ENCODE assay signal across 33 mouse cellular contexts in genomic region chr11:75074543-75074942, GRCm38 (mm10).
DNase-seq lines count a peak whose midpoint lies in the region; ATAC-seq lines count a peak whose summit lies in the region.
"Had no signal": no experiment of that assay in that cellular context is flagged by ENCODE, and none has a peak within 500 bp of the region (broad histone marks: within the 10 kb centered on the region; RNA-seq: fewer than 3 reads in every experiment).

No protein-coding gene starts in this region.

- WGBS in heart, embryonic 16.5 days: 64% methylated on average over 2 of the region's 2 CpGs
- WGBS in embryonic facial prominence, embryonic 14.5 days: 28% methylated on average over 2 of the region's 2 CpGs
- 66% methylated on average over 2 of the region's 2 CpGs for WGBS in limb, embryonic 10.5 days
- 17% methylated on average over 2 of the region's 2 CpGs for WGBS in limb, embryonic 15.5 days

- H3K4me3 ChIP-seq in heart, embryonic 16.5 days (ENCODE audit: low read length): no peak overlapping the region
- no peak overlapping the region for H3K4me3 ChIP-seq in embryonic facial prominence, embryonic 14.5 days (ENCODE audit: low read depth, low read length)
- H3K4me3 ChIP-seq in limb, embryonic 10.5 days: no peak overlapping the region
- H3K4me3 ChIP-seq in limb, embryonic 15.5 days: no peak overlapping the region
- H3K4me3 ChIP-seq: forebrain, embryonic 12.5 days; heart, embryonic 10.5 days; intestine, embryonic 15.5 days; megakaryocyte, embryonic 14.5 days; midbrain, embryonic 12.5 days; neural tube, embryonic 13.5 days had no signal

- H3K27me3 ChIP-seq in heart, embryonic 16.5 days (ENCODE audit: control insufficient read depth, insufficient read depth, low read length): no peaks in the 10 kb centered on the region
- no peaks in the 10 kb centered on the region for H3K27me3 ChIP-seq in embryonic facial prominence, embryonic 14.5 days (replicated peaks; ENCODE audit: control insufficient read depth, insufficient read depth, low read length)
- no peaks in the 10 kb centered on the region for H3K27me3 ChIP-seq in limb, embryonic 10.5 days (ENCODE audit: low read depth, poor library complexity, severe bottlenecking)
- H3K27me3 ChIP-seq in limb, embryonic 15.5 days: no peaks in the 10 kb centered on the region
- H3K27me3 ChIP-seq: forebrain, embryonic 12.5 days; intestine, embryonic 15.5 days; megakaryocyte, embryonic 14.5 days; midbrain, embryonic 12.5 days; neural tube, embryonic 13.5 days; Patski had no signal

- ATAC-seq in heart, embryonic 16.5 days (replicated peaks; ENCODE audit: extremely low read depth, insufficient read depth, low FRiP score): no peak
- peak; percentile 18; the same call in 1 of the 2 replicates for ATAC-seq in embryonic facial prominence, embryonic 14.5 days (ENCODE audit: low read depth)
- no peak for ATAC-seq in limb, embryonic 15.5 days (ENCODE audit: insufficient number of reproducible peaks, low FRiP score, low TSS enrichment, low read depth)
- ATAC-seq: forebrain, postnatal 0 days; hindbrain, embryonic 16.5 days; intestine, embryonic 15.5 days; Patski had no signal

- no peak overlapping the region for H3K9ac ChIP-seq in heart, embryonic 16.5 days (ENCODE audit: low read length)
- H3K9ac ChIP-seq in embryonic facial prominence, embryonic 14.5 days (ENCODE audit: low read depth, low read length): no peak overlapping the region
- no peak overlapping the region for H3K9ac ChIP-seq in limb, embryonic 15.5 days
- H3K9ac ChIP-seq: forebrain, embryonic 12.5 days; forebrain, postnatal 0 days; intestine, embryonic 15.5 days; midbrain, embryonic 12.5 days; neural tube, embryonic 13.5 days had no signal

- no peak for DNase-seq in heart, postnatal 10 days
- DNase-seq in embryonic facial prominence, embryonic 14.5 days (ENCODE audit: low spot score): no peak
- no peak for DNase-seq in limb, embryonic 10.5 days (ENCODE audit: low spot score)
- DNase-seq in right cerebral cortex, postnatal 10 days (ENCODE audit: low spot score in 2 of 2): no peak
- no peak for DNase-seq in left cerebral cortex, postnatal 4 days
- no peak for DNase-seq in left cerebral cortex, postnatal 14 days (ENCODE audit: low spot score in 2 of 2)
- DNase-seq: adrenal gland, postnatal 14 days; B cell, adult 2 months; cerebellum, adult 11 months; cerebellum, adult 9-10 months; cerebellum, postnatal 36 days; embryo, embryonic 11 days; forebrain, postnatal 0 days; gastrocnemius, postnatal 14 days; heart, adult 11 months; heart, postnatal 14 days; kidney, adult 2 months; kidney, postnatal 4 days; lung, postnatal 4 days; right cerebral cortex, postnatal 14 days; thymus, postnatal 4 days had no signal

- no peaks in the 10 kb centered on the region for H3K9me3 ChIP-seq in heart, embryonic 16.5 days (replicated peaks; ENCODE audit: control insufficient read depth, low read length)
- H3K9me3 ChIP-seq in embryonic facial prominence, embryonic 14.5 days (ENCODE audit: control insufficient read depth, low read length): no peaks in the 10 kb centered on the region
- H3K9me3 ChIP-seq in limb, embryonic 10.5 days (replicated peaks): no peaks in the 10 kb centered on the region
- H3K9me3 ChIP-seq in limb, embryonic 15.5 days: no peaks in the 10 kb centered on the region
- H3K9me3 ChIP-seq: forebrain, embryonic 12.5 days; heart, embryonic 10.5 days; intestine, embryonic 15.5 days; megakaryocyte, embryonic 14.5 days; midbrain, embryonic 12.5 days; neural tube, embryonic 13.5 days had no signal

- no peak overlapping the region for H3K4me2 ChIP-seq in heart, embryonic 16.5 days (ENCODE audit: low read depth, low read length)
- 0 out of 2 replicates have a peak overlapping the region, but pooled peaks have one; percentile 8 for H3K4me2 ChIP-seq in embryonic facial prominence, embryonic 14.5 days (ENCODE audit: low read depth, low read length)
- no peak overlapping the region for H3K4me2 ChIP-seq in limb, embryonic 15.5 days
- H3K4me2 ChIP-seq: forebrain, embryonic 12.5 days; intestine, embryonic 15.5 days; liver, embryonic 11.5 days; midbrain, embryonic 12.5 days; neural tube, embryonic 13.5 days had no signal

- intact Hi-C loops in heart, postnatal 10 days (cut with DNase I): no loop called here
- intact Hi-C loops in left cerebral cortex, postnatal 4 days (cut with DNase I): no loop called here
- intact Hi-C loops in left cerebral cortex, postnatal 14 days (cut with DNase I): no loop called here

- peaks cover 2% of the 10 kb centered on the region; the same call in 1 of the 2 replicates for H3K4me1 ChIP-seq in heart, embryonic 16.5 days (ENCODE audit: control insufficient read depth, insufficient read depth, low read length)
- peaks cover 30% of the 10 kb centered on the region for H3K4me1 ChIP-seq in embryonic facial prominence, embryonic 14.5 days (ENCODE audit: control insufficient read depth, insufficient read depth, low read length)
- peaks cover 32% of the 10 kb centered on the region for H3K4me1 ChIP-seq in limb, embryonic 10.5 days
- peaks cover 24% of the 10 kb centered on the region for H3K4me1 ChIP-seq in limb, embryonic 15.5 days
- H3K4me1 ChIP-seq: forebrain, embryonic 12.5 days; midbrain, embryonic 12.5 days had no signal

- H3K36me3 ChIP-seq in heart, embryonic 16.5 days (ENCODE audit: control insufficient read depth, insufficient read depth): peaks cover 5% of the 10 kb centered on the region
- 0 out of 2 replicates have a peak, but pooled peaks cover 8% of the 10 kb centered on the region for H3K36me3 ChIP-seq in embryonic facial prominence, embryonic 14.5 days (ENCODE audit: control insufficient read depth, insufficient read depth, low read length)
- H3K36me3 ChIP-seq in limb, embryonic 10.5 days: peaks cover 12% of the 10 kb centered on the region
- peaks cover 5% of the 10 kb centered on the region; the same call in 1 of the 2 replicates for H3K36me3 ChIP-seq in limb, embryonic 15.5 days
- H3K36me3 ChIP-seq: intestine, embryonic 15.5 days; midbrain, embryonic 12.5 days had no signal

- 0 out of 2 replicates have a peak overlapping the region, but pooled peaks have one; percentile 18 for H3K27ac ChIP-seq in heart, embryonic 16.5 days (ENCODE audit: low read length)
- H3K27ac ChIP-seq in embryonic facial prominence, embryonic 14.5 days (replicated peaks; ENCODE audit: low read depth, low read length): peak overlapping the region; percentile 83
- H3K27ac ChIP-seq in limb, embryonic 10.5 days: peak overlapping the region; percentile 86
- H3K27ac ChIP-seq in limb, embryonic 15.5 days: peak overlapping the region; percentile 81
- H3K27ac ChIP-seq: forebrain, embryonic 12.5 days; heart, embryonic 10.5 days; intestine, embryonic 15.5 days; kidney, postnatal 0 days; midbrain, embryonic 12.5 days; neural tube, embryonic 13.5 days had no signal

Comparison
In these comparisons a context has a peak if more than half of its experiments do, and no peak if none do; other contexts are left out.
1. H3K27ac ChIP-seq: peak in every context shown above with its lines; median percentile 86 in limb, embryonic 10.5 days; 83 in embryonic facial prominence, embryonic 14.5 days; 81 in limb, embryonic 15.5 days; 18 in heart, embryonic 16.5 days.